Mouse (Mus musculus): ENCODE results near the gene Commd1.

DNA sequence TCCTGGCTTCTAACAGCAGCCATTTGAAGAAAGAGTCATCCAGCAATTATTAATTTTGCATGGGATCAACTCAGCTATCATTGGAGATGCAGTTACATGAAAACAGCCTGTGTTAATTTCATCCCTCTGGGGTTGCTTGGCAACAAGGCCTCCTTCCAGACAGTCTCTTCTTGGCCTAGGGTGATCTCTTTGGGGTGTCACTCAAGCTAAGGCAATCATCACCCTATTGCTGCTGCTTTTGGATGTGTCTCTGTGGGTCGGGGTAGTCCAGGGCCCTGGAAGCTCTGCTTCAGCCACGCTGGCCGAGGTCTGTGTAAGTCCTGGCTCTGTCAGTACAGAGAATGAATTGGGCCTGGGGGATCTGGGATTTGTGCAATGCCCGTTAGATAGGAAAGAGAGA is 106.9 kb downstream of the Commd1 start:
- no peak for TF ChIP-seq CTCF (IDR thresholded peaks at IDR 0.05)
- no peak for TF ChIP-seq EP300 (IDR thresholded peaks at IDR 0.05)

Data from lung, postnatal 0 days (tissue).